Mouse (Mus musculus): ENCODE data around the gene Vps4a. TPM values are rescaled to one million over a fixed set of nuclear protein-coding genes. Genes with fewer than 3 reads are reported as not detected.
A peak's percentile ranks its signal among the peaks of the same experiment; 100 is the strongest.

Vps4a gene
- polyA plus RNA-seq, 1 experiment from 2014 or later = 20.9 TPM

DNA sequence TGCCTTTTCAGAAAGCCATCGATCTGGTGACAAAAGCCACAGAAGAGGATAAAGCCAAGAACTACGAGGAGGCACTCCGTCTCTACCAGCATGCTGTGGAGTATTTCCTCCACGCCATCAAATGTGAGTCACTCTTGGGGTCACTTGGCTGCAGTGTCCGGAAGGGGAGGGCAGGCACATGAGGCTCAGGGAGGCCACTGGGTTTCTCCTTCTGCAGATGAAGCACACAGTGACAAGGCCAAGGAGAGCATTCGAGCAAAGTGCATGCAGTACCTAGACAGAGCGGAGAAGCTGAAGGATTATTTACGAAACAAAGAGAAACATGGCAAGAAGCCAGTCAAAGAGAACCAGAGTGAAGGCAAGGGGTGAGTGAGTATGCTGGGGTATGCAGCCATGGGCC is 5.6 kb downstream of the Vps4a start:
- Histone ChIP-seq H3K27ac (ENCODE audit: low read length) (no peak overlapping the region), H3K4me3 (ENCODE audit: low read depth, low read length) (no peak overlapping the region), H3K4me1 (ENCODE audit: control insufficient read depth, low read depth, low read length) (peaks cover 12% of the 10 kb centered on the region), H3K9me3 (replicated peaks; ENCODE audit: control insufficient read depth, low read length) (no peaks in the 10 kb centered on the region), H3K9ac (ENCODE audit: low read depth, low read length) (no peak overlapping the region), H3K4me2 (ENCODE audit: low read depth, low read length) (no peak overlapping the region), H3K36me3 (ENCODE audit: control insufficient read depth, insufficient read depth) (peaks cover 2% of the 10 kb centered on the region; the same call in 1 of the 2 replicates), H3K27me3 (ENCODE audit: control insufficient read depth, insufficient read depth, low read depth, low read length) (no peaks in the 10 kb centered on the region)
- 78% methylated on average over 8 of the region's 8 CpGs for WGBS (ENCODE audit: insufficient replicate concordance)
- no peak for ATAC-seq (ENCODE audit: low read depth)

- H3K36me3 ChIP-seq (ENCODE audit: control insufficient read depth, insufficient read depth) = peaks cover 34% of the 10 kb centered on the region
- H3K27me3 ChIP-seq (ENCODE audit: control insufficient read depth, insufficient read depth, low read depth, low read length) = no peaks in the 10 kb centered on the region
- no peaks in the 10 kb centered on the region for H3K9me3 ChIP-seq (replicated peaks; ENCODE audit: control insufficient read depth, low read length)
- no peaks in the 10 kb centered on the region for H3K4me1 ChIP-seq (ENCODE audit: control insufficient read depth, low read depth, low read length)
- no peak overlapping the region for H3K4me2 ChIP-seq (ENCODE audit: low read depth, low read length)
- WGBS (ENCODE audit: insufficient replicate concordance) = 50% methylated on average over 7 of the region's 7 CpGs
- H3K4me3 ChIP-seq (ENCODE audit: low read depth, low read length) = no peak overlapping the region
- no peak overlapping the region for H3K27ac ChIP-seq (ENCODE audit: low read length)
- ATAC-seq (ENCODE audit: low read depth) = no peak
- H3K9ac ChIP-seq (ENCODE audit: low read depth, low read length) = no peak overlapping the region
Observed at GRCm38 (mm10) chr8:107040632-107041031, 9.6 kb downstream of the Vps4a start.

DNA sequence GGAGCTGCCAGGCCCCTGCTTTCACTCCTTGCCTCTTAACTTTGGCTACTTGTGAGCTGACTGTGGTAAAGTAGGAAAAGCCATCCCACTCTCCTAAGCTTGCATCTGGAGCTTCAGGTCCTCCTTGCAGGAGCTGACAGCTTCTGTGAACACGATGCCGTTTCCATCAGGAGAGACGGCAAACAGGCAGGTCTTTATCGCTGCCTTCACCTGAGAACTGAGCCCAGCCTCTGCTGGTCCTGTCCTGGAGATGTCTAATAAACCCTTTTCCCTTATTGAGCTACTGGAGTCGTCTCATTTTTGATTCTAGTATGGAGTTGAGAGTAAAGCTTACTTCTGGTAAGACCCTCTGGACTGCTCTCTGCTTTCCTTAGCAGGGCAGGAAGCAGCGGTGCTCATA is 14.5 kb downstream of the Vps4a start:
- no peak for ATAC-seq (ENCODE audit: low read depth)
- Histone ChIP-seq H3K4me2 (ENCODE audit: low read depth, low read length) (no peak overlapping the region), H3K27me3 (ENCODE audit: control insufficient read depth, insufficient read depth, low read depth, low read length) (no peaks in the 10 kb centered on the region), H3K9me3 (replicated peaks; ENCODE audit: control insufficient read depth, low read length) (no peaks in the 10 kb centered on the region), H3K4me3 (ENCODE audit: low read depth, low read length) (no peak overlapping the region), H3K27ac (ENCODE audit: low read length) (no peak overlapping the region), H3K4me1 (ENCODE audit: control insufficient read depth, low read depth, low read length) (peaks cover 17% of the 10 kb centered on the region), H3K36me3 (ENCODE audit: control insufficient read depth, insufficient read depth) (peaks cover 45% of the 10 kb centered on the region), H3K9ac (ENCODE audit: low read depth, low read length) (no peak overlapping the region)
- 80% methylated on average over 6 of the region's 6 CpGs for WGBS (ENCODE audit: insufficient replicate concordance)

GRCm38 (mm10) chr8:107046976-107047375 is 16.0 kb downstream of the Vps4a start:
- no peak for ATAC-seq (ENCODE audit: low read depth)
- Histone ChIP-seq H3K27ac (ENCODE audit: low read length) (no peak overlapping the region), H3K27me3 (ENCODE audit: control insufficient read depth, insufficient read depth, low read depth, low read length) (no peaks in the 10 kb centered on the region), H3K4me3 (ENCODE audit: low read depth, low read length) (no peak overlapping the region), H3K9me3 (replicated peaks; ENCODE audit: control insufficient read depth, low read length) (no peaks in the 10 kb centered on the region), H3K9ac (ENCODE audit: low read depth, low read length) (no peak overlapping the region), H3K4me1 (ENCODE audit: control insufficient read depth, low read depth, low read length) (peaks cover 17% of the 10 kb centered on the region), H3K36me3 (ENCODE audit: control insufficient read depth, insufficient read depth) (peaks cover 48% of the 10 kb centered on the region), H3K4me2 (ENCODE audit: low read depth, low read length) (no peak overlapping the region)
- WGBS (ENCODE audit: insufficient replicate concordance) = 65% methylated on average over 5 of the region's 5 CpGs

DNA sequence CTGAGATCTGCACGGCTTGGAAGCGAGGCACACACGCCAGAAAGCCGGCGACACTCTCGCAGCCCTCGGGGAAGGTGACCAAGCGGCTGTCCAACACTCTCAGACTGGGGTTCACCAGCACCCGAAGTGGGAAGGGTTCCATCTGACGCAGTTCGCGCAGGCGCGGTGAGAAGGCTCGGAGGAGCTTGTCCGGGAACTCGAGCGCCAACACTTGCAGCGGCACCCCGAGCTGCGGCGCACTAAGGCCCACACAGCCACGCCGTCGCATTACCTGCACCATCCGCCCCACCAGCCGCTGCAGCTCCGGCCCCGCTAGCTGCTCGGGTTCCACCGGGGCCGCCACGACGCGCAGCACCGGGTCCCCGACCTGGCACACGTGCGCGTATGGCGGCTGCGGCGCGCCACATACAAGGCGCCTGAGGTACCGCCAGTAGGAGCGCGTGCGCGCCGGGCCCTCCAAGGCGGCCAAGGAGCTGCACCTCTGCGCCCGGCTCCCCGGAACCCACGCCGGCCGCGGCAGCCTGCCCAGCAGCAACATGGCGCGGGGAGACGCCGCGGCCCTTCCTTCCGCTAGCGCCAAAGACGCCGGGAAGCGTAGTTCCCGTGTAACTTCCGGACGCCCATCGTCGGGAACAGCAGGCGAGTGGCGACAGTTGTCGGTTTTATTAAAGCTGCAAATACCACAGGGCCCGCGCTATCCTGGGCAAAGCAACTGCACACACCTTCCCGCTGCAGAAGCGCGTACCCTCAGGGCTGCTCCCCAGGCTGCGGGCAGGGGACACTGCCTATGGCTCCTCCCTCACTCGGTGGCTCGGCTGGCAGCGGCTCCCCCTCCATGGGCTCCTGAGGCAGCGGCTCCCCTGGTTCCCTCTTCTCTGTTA is 17.3 kb downstream of the Vps4a start, which contains the start of gene Pdf:
Pdf (minus strand) TSS at position 554 of the 881 bp plus-strand sequence.
- Histone ChIP-seq H3K36me3 (ENCODE audit: control insufficient read depth, insufficient read depth) (peaks cover 53% of the 10 kb centered on the region), H3K27ac (ENCODE audit: low read length) (peak within 1 kb of the TSS; percentile 85), H3K9me3 (replicated peaks; ENCODE audit: control insufficient read depth, low read length) (no peaks in the 10 kb centered on the region), H3K4me2 (ENCODE audit: low read depth, low read length) (peak within 1 kb of the TSS; percentile 81), H3K9ac (ENCODE audit: low read depth, low read length) (peak within 1 kb of the TSS; percentile 75), H3K27me3 (ENCODE audit: control insufficient read depth, insufficient read depth, low read depth, low read length) (no peaks in the 10 kb centered on the region), H3K4me3 (ENCODE audit: low read depth, low read length) (peak within 1 kb of the TSS; percentile 76), H3K4me1 (ENCODE audit: control insufficient read depth, low read depth, low read length) (peaks cover 17% of the 10 kb centered on the region)
- ATAC-seq (ENCODE audit: low read depth) = peak; percentile 76
- WGBS (ENCODE audit: insufficient replicate concordance) = under 1% methylated on average over 87 of the region's 87 CpGs

DNA sequence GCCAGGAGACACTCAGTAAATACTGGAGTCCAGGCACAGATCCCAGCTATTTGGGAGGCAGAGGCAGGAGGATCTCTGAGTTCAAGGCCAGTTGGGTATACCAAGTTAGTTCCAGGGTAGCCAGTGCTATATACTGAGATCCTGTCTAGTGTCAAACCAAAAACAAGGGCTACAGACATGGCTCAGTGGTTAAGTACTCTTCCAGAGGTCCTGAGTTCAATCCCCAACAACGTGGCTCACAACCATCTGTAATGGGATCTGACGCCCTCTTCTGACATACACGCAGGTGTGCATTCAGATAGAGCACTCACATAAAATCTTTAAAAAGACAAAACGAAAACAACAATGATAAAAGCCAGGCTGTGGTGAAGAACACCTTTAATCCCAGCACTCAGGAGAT is 18.5 kb downstream of the Vps4a start:
- 69% methylated on average over 4 of the region's 4 CpGs for WGBS (ENCODE audit: insufficient replicate concordance)
- Histone ChIP-seq H3K9ac (ENCODE audit: low read depth, low read length) (no peak overlapping the region), H3K4me2 (ENCODE audit: low read depth, low read length) (0 out of 2 replicates have a peak overlapping the region, but pooled peaks have one; percentile 81), H3K27me3 (ENCODE audit: control insufficient read depth, insufficient read depth, low read depth, low read length) (no peaks in the 10 kb centered on the region), H3K9me3 (replicated peaks; ENCODE audit: control insufficient read depth, low read length) (no peaks in the 10 kb centered on the region), H3K4me1 (ENCODE audit: control insufficient read depth, low read depth, low read length) (peaks cover 17% of the 10 kb centered on the region), H3K27ac (ENCODE audit: low read length) (no peak overlapping the region), H3K36me3 (ENCODE audit: control insufficient read depth, insufficient read depth) (peaks cover 54% of the 10 kb centered on the region), H3K4me3 (ENCODE audit: low read depth, low read length) (no peak overlapping the region)
- ATAC-seq (ENCODE audit: low read depth) = no peak

- Histone ChIP-seq H3K36me3 (ENCODE audit: control insufficient read depth, insufficient read depth) (peaks cover 31% of the 10 kb centered on the region), H3K4me3 (ENCODE audit: low read depth, low read length) (no peak overlapping the region)
Observed at GRCm38 (mm10) chr8:107052046-107052445, 21.0 kb downstream of the Vps4a start.

GRCm38 (mm10) chr8:107056076-107056972 is 25.3 kb downstream of the Vps4a start, which contains the start of the genes Cog8 and Nip7:
Cog8 (minus strand) TSS chr8:107056689.
Nip7 (plus strand) TSS chr8:107056877.
- no peaks in the 10 kb centered on the region for H3K9me3 ChIP-seq (replicated peaks; ENCODE audit: control insufficient read depth, low read length)
- no peaks in the 10 kb centered on the region for H3K27me3 ChIP-seq (ENCODE audit: control insufficient read depth, insufficient read depth, low read depth, low read length)
- peak; percentile 92 for ATAC-seq (ENCODE audit: low read depth)
- peaks cover 19% of the 10 kb centered on the region for H3K4me1 ChIP-seq (ENCODE audit: control insufficient read depth, low read depth, low read length)
- peak within 1 kb of the TSS; percentile 100 for H3K4me3 ChIP-seq (ENCODE audit: low read depth, low read length)
- H3K36me3 ChIP-seq (ENCODE audit: control insufficient read depth, insufficient read depth) = peaks cover 34% of the 10 kb centered on the region
- peak within 1 kb of the TSS; percentile 93 for H3K4me2 ChIP-seq (ENCODE audit: low read depth, low read length)
- H3K9ac ChIP-seq (ENCODE audit: low read depth, low read length) = peak within 1 kb of the TSS; percentile 92
- under 1% methylated on average over 88 of the region's 88 CpGs for WGBS (ENCODE audit: insufficient replicate concordance)
- peak within 1 kb of the TSS; percentile 89 for H3K27ac ChIP-seq (ENCODE audit: low read length)

More at GRCm38 (mm10) chr8:107052046-107052445, 21.0 kb downstream of the Vps4a start:
- H3K27ac ChIP-seq (ENCODE audit: low read length) = no peak overlapping the region
- H3K4me2 ChIP-seq (ENCODE audit: low read depth, low read length) = no peak overlapping the region
- no peaks in the 10 kb centered on the region for H3K27me3 ChIP-seq (ENCODE audit: control insufficient read depth, insufficient read depth, low read depth, low read length)
- ATAC-seq (ENCODE audit: low read depth) = no peak
- H3K9me3 ChIP-seq (replicated peaks; ENCODE audit: control insufficient read depth, low read length) = no peaks in the 10 kb centered on the region
- 90% methylated on average over 8 of the region's 8 CpGs for WGBS (ENCODE audit: insufficient replicate concordance)
- no peak overlapping the region for H3K9ac ChIP-seq (ENCODE audit: low read depth, low read length)
- peaks cover 28% of the 10 kb centered on the region for H3K4me1 ChIP-seq (ENCODE audit: control insufficient read depth, low read depth, low read length)
